Mouse (Mus musculus) CH12.LX (cell line): ENCODE data around the gene Mctp2.

Experiments
- CTCF ChIP-seq, 2 experiments: IDR thresholded peaks in 1 of 2; conservative IDR thresholded peaks in 1 of 2; 2 replicates each; pipeline ENCODE4 v1.5.1; 2011 to 2012; ENCODE audit warnings: low read depth in 2 of 2, low read length in 2 of 2, improper control_type of control experiment in 1 of 2, inconsistent platforms in 1 of 2, mild to moderate bottlenecking in 1 of 2, moderate library complexity in 1 of 2
- E2F4 ChIP-seq: IDR thresholded peaks from 2 replicates; pipeline ENCODE4 v1.6.1; 2011; ENCODE audit warnings: low read depth, low read length, improper control_type of control experiment; ENCODE audit not compliant: insufficient replicate concordance
- ELF1 ChIP-seq: IDR thresholded peaks from 2 replicates; pipeline ENCODE4 v1.6.1; 2014; ENCODE audit warnings: low read depth, mild to moderate bottlenecking, inconsistent platforms, low read length, improper control_type of control experiment

- TF ChIP-seq CTCF (conservative IDR thresholded peaks at IDR 0.05 in 1 of 2, IDR thresholded peaks at IDR 0.05 in 1 of 2; ENCODE audit: low read depth in 2 of 2, low read length in 2 of 2) (no peak), ELF1 (no peak), E2F4 (no peak)
These were observed 12.4 kb downstream of the Mctp2 start for GRCm38 (mm10) chr7:72293784-72294538.
